Mouse (Mus musculus) limb, embryonic 14.5 days (tissue): Measurements from ENCODE around the gene 2200002J24Rik. TPM values are rescaled to one million over a fixed set of nuclear protein-coding genes. Genes with fewer than 3 reads are reported as not detected.
"Not testable (repeated sequence)": the region's sequence is repeated elsewhere in the genome, so short reads cannot be mapped to it uniquely, and the experiment has no call there.

ENCODE experiments used
- ATAC-seq: fragments of 200-750 bp; cut with Nextera tagmentation; 2 replicates; pipeline ENCODE4 v1.8.0; 2017; ENCODE audit warnings: low read depth, moderate number of reproducible peaks, moderate TSS enrichment; ENCODE audit not compliant: low FRiP score
- DNase-seq: peaks from one replicate; pipeline ENCODE4 v3.0.0-alpha.2; 2015; ENCODE audit warnings: low spot score
- H3K27ac ChIP-seq: fragments of 300-500 bp; sonication (generic); replicated peaks from 2 replicates; pipeline ENCODE4 v1.5.1; 2014; ENCODE audit warnings: low read depth, mild to moderate bottlenecking, low read length, moderate library complexity, mixed read lengths
- H3K27me3 ChIP-seq: fragments of 300-500 bp; sonication (generic); 2 replicates; pipeline ENCODE4 v1.6.1; 2014; ENCODE audit warnings: low read length, mixed read lengths; ENCODE audit not compliant: control insufficient read depth, insufficient read depth
- H3K36me3 ChIP-seq: fragments of 300-500 bp; sonication (generic); 2 replicates; pipeline ENCODE4 v1.6.1; 2014; ENCODE audit warnings: mild to moderate bottlenecking, low read length, moderate library complexity, mixed read lengths; ENCODE audit not compliant: control insufficient read depth, insufficient read depth
- H3K4me1 ChIP-seq: fragments of 300-500 bp; sonication (generic); 2 replicates; pipeline ENCODE4 v1.6.1; 2014; ENCODE audit warnings: antibody characterized with exemption, low read length, mixed read lengths; ENCODE audit not compliant: control insufficient read depth, insufficient read depth
- H3K4me2 ChIP-seq: fragments of 300-500 bp; sonication (generic); replicated peaks from 2 replicates; pipeline ENCODE4 v1.6.1; 2014; ENCODE audit warnings: low read depth, mild to moderate bottlenecking, low read length, moderate library complexity; ENCODE audit not compliant: severe bottlenecking
- H3K4me3 ChIP-seq: fragments of 300-500 bp; sonication (generic); replicated peaks from 2 replicates; pipeline ENCODE4 v1.5.1; 2014; ENCODE audit warnings: low read length
- H3K9ac ChIP-seq: fragments of 300-500 bp; sonication (generic); 2 replicates; pipeline ENCODE4 v1.6.1; 2014; ENCODE audit warnings: mild to moderate bottlenecking, low read depth, low read length, moderate library complexity; ENCODE audit not compliant: severe bottlenecking
- H3K9me3 ChIP-seq: fragments of 300-500 bp; sonication (generic); 2 replicates; pipeline ENCODE4 v1.6.1; 2016; ENCODE audit warnings: low read length; ENCODE audit not compliant: control insufficient read depth
- POLR2A ChIP-seq: fragments of 200-500 bp; IDR thresholded peaks from 2 replicates; pipeline ENCODE4 v1.8.0; 2012; ENCODE audit warnings: inconsistent platforms, mild to moderate bottlenecking, moderate library complexity, borderline replicate concordance; ENCODE audit not compliant: insufficient read depth, insufficient read length; ENCODE audit errors: extremely low read depth
- WGBS: fragments of 180-500 bp; shearing (Covaris S2); extraction: QIAGEN DNeasy Blood & Tissue Kit; methylation state at CpG from one replicate; pipeline ENCODE4 v1.1.7; 2014; 5-methylcytosine and 5-hydroxymethylcytosine counted together
- polyA plus RNA-seq, 2 experiments: library from polyadenylated mRNA; depleted of rRNA in 1 of 2; stranded (reverse) in 1 of 2; unstranded in 1 of 2; fragments of >200 nt; fragmentation: Nextera tagmentation in 1 of 2; extraction: Ambion mirVana in 1 of 2; gene quantifications; 2 replicates each; pipeline versions ENCODE4 v1.2.1 to v1.2.3; 2012 to 2014

Gene 2200002J24Rik
- polyA plus RNA-seq, 2 experiments: 0.44 TPM; not detected in 1

GRCm38 (mm10) chr7:30729396-30730063, 30.8 kb downstream of the 2200002J24Rik start, which contains the start of gene Tmem147:
Tmem147 (minus strand) TSS chr7:30729540.
- TF ChIP-seq POLR2A: peak; percentile 56; the same call in 1 of the 2 replicates
- DNase-seq (peak; percentile 98), ATAC-seq (peak; percentile 98)
- WGBS: under 1% methylated on average over 60 of the region's 60 CpGs
- Histone ChIP-seq H3K27me3 (no peaks in the 10 kb centered on the region), H3K4me1 (peaks cover 16% of the 10 kb centered on the region), H3K4me3 (peak within 1 kb of the TSS; percentile 62), H3K9me3 (no peaks in the 10 kb centered on the region), H3K36me3 (peaks cover 36% of the 10 kb centered on the region), H3K4me2 (peak within 1 kb of the TSS; percentile 53), H3K27ac (peak within 1 kb of the TSS; percentile 84), H3K9ac (peak within 1 kb of the TSS; percentile 63)

- not testable (repeated sequence) for ATAC-seq, H3K9me3 ChIP-seq, H3K27me3 ChIP-seq, DNase-seq
- Histone ChIP-seq H3K27ac (peak overlapping the region; percentile 84), H3K9ac (peak overlapping the region; percentile 63), H3K4me1 (peaks cover 16% of the 10 kb centered on the region), H3K4me3 (peak overlapping the region; percentile 62), H3K4me2 (peak overlapping the region; percentile 53), H3K36me3 (peaks cover 40% of the 10 kb centered on the region)
- 38% methylated on average over 9 of the region's 22 CpGs for WGBS
Observed at GRCm38 (mm10) chr7:30730064-30730722, 31.5 kb downstream of the 2200002J24Rik start.

GRCm38 (mm10) chr7:30736211-30736610, 37.5 kb downstream of the 2200002J24Rik start:
- Histone ChIP-seq H3K27me3 (no peaks in the 10 kb centered on the region), H3K4me3 (no peak overlapping the region), H3K4me1 (no peaks in the 10 kb centered on the region), H3K9ac (no peak overlapping the region), H3K36me3 (peaks cover 30% of the 10 kb centered on the region), H3K4me2 (no peak overlapping the region), H3K27ac (no peak overlapping the region), H3K9me3 (no peaks in the 10 kb centered on the region)
- 98% methylated on average over 3 of the region's 3 CpGs for WGBS
- no peak for TF ChIP-seq POLR2A
- ATAC-seq (no peak), DNase-seq (no peak)

- WGBS: 100% methylated on average over 2 of the region's 2 CpGs
- H3K9me3 ChIP-seq, H3K4me1 ChIP-seq, H3K36me3 ChIP-seq, DNase-seq, H3K4me3 ChIP-seq, ATAC-seq, H3K27ac ChIP-seq, H3K27me3 ChIP-seq, H3K4me2 ChIP-seq, H3K9ac ChIP-seq: not testable (repeated sequence)
Observed at GRCm38 (mm10) chr7:30742570-30742969, 43.8 kb downstream of the 2200002J24Rik start.

GRCm38 (mm10) chr7:30743617-30744016, 44.9 kb downstream of the 2200002J24Rik start, which contains the start of gene Gapdhs:
Gapdhs (minus strand) TSS chr7:30743681.
- not testable (repeated sequence) for H3K27me3 ChIP-seq, ATAC-seq, H3K27ac ChIP-seq, H3K9me3 ChIP-seq, H3K4me2 ChIP-seq, H3K4me3 ChIP-seq, DNase-seq, H3K9ac ChIP-seq, H3K36me3 ChIP-seq, H3K4me1 ChIP-seq
- WGBS: no CpG with 5 or more reads among the region's 4 CpGs
